Mouse (Mus musculus) forebrain, embryonic 12.5 days (tissue): Measurements from ENCODE around the gene St8sia2. TPM values are rescaled to one million over a fixed set of nuclear protein-coding genes. Genes with fewer than 3 reads are reported as not detected.
A peak's percentile ranks its signal among the peaks of the same experiment; 100 is the strongest.

Experiments
- ATAC-seq: fragments of 200-750 bp; cut with Nextera tagmentation; 2 replicates; pipeline ENCODE4 v1.8.0; 2017; ENCODE audit warnings: moderate TSS enrichment; ENCODE audit not compliant: low FRiP score
- H3K27ac ChIP-seq: fragments of 300-500 bp; sonication (generic); 2 replicates; pipeline ENCODE4 v1.5.1; 2016; ENCODE audit warnings: mild to moderate bottlenecking
- H3K27me3 ChIP-seq: fragments of 300-500 bp; sonication (generic); 2 replicates; pipeline ENCODE4 v1.6.1; 2016; ENCODE audit warnings: mild to moderate bottlenecking
- H3K36me3 ChIP-seq: fragments of 300-500 bp; sonication (generic); replicated peaks from 2 replicates; pipeline ENCODE4 v1.6.1; 2016; ENCODE audit warnings: mild to moderate bottlenecking
- H3K4me1 ChIP-seq: fragments of 300-500 bp; sonication (generic); 2 replicates; pipeline ENCODE4 v1.6.1; 2016
- H3K4me2 ChIP-seq: fragments of 300-500 bp; sonication (generic); 2 replicates; pipeline ENCODE4 v1.6.1; 2016; ENCODE audit warnings: mild to moderate bottlenecking, moderate library complexity
- H3K4me3 ChIP-seq: fragments of 300-500 bp; sonication (generic); replicated peaks from 2 replicates; pipeline ENCODE4 v1.5.1; 2016; ENCODE audit warnings: mild to moderate bottlenecking
- H3K9ac ChIP-seq: fragments of 300-500 bp; sonication (generic); 2 replicates; pipeline ENCODE4 v1.6.1; 2016; ENCODE audit warnings: mild to moderate bottlenecking
- H3K9me3 ChIP-seq: fragments of 300-500 bp; sonication (generic); 2 replicates; pipeline ENCODE4 v1.6.1; 2016
- WGBS: fragments of 180-500 bp; shearing (Covaris S2); methylation state at CpG from one replicate; pipeline ENCODE4 v1.1.7; 2016; 5-methylcytosine and 5-hydroxymethylcytosine counted together
- polyA plus RNA-seq: library from polyadenylated mRNA; unstranded; fragments of >200 nt; fragmentation: Nextera tagmentation; extraction: Ambion mirVana; gene quantifications from 2 replicates; pipeline ENCODE4 v1.2.1, GENCODE M21; 2016

The St8sia2 gene
- polyA plus RNA-seq: 45.9 and 55.9 TPM in 2 replicates

- under 1% methylated on average over 30 of the region's 42 CpGs for WGBS
- Histone ChIP-seq H3K4me1 (peaks cover 36% of the 10 kb centered on the region), H3K4me3 (peak within 1 kb of the TSS; percentile 92), H3K9ac (peak within 1 kb of the TSS; percentile 98), H3K9me3 (no peaks in the 10 kb centered on the region), H3K4me2 (peak within 1 kb of the TSS; percentile 74), H3K27ac (peak within 1 kb of the TSS; percentile 96), H3K27me3 (peaks cover 17% of the 10 kb centered on the region), H3K36me3 (no peaks in the 10 kb centered on the region)
- peak; percentile 91 for ATAC-seq
Measured at GRCm38 (mm10) chr7:74013601-74014175, at the start of gene St8sia2. TSS of gene St8sia2 (minus strand) at chr7:74013690.

- Histone ChIP-seq H3K27me3 (no peaks in the 10 kb centered on the region), H3K27ac (no peak overlapping the region), H3K4me2 (no peak overlapping the region), H3K9ac (no peak overlapping the region), H3K4me1 (no peaks in the 10 kb centered on the region), H3K4me3 (no peak overlapping the region), H3K9me3 (no peaks in the 10 kb centered on the region), H3K36me3 (no peaks in the 10 kb centered on the region)
- WGBS: 96% methylated on average over 6 of the region's 6 CpGs
- no peak for ATAC-seq
Measured at GRCm38 (mm10) chr7:74061076-74061475, 47.6 kb upstream of the St8sia2 start.

- no peaks in the 10 kb centered on the region for H3K9me3 ChIP-seq
- no peak overlapping the region for H3K4me2 ChIP-seq
- no peaks in the 10 kb centered on the region for H3K27me3 ChIP-seq
- no peaks in the 10 kb centered on the region for H3K4me1 ChIP-seq
- ATAC-seq: no peak
- no peak overlapping the region for H3K27ac ChIP-seq
- H3K9ac ChIP-seq: no peak overlapping the region
- no peaks in the 10 kb centered on the region for H3K36me3 ChIP-seq
- no peak overlapping the region for H3K4me3 ChIP-seq
- WGBS: 77% methylated on average over 3 of the region's 3 CpGs
Measured at GRCm38 (mm10) chr7:74060306-74060946, 46.9 kb upstream of the St8sia2 start.

- Histone ChIP-seq H3K4me3 (no peak overlapping the region), H3K9me3 (no peaks in the 10 kb centered on the region), H3K4me1 (no peaks in the 10 kb centered on the region), H3K27ac (no peak overlapping the region), H3K9ac (no peak overlapping the region), H3K36me3 (no peaks in the 10 kb centered on the region), H3K4me2 (no peak overlapping the region), H3K27me3 (no peaks in the 10 kb centered on the region)
- ATAC-seq: no peak
- whole genome bisulfite sequencing: 92% methylated on average over 3 of the region's 3 CpGs
Measured at GRCm38 (mm10) chr7:74059684-74060083, 46.2 kb upstream of the St8sia2 start.

- WGBS: 94% methylated on average over 3 of the region's 3 CpGs
- H3K27ac ChIP-seq: no peak overlapping the region
- H3K4me2 ChIP-seq: no peak overlapping the region
- no peaks in the 10 kb centered on the region for H3K4me1 ChIP-seq
- no peaks in the 10 kb centered on the region for H3K9me3 ChIP-seq
- H3K27me3 ChIP-seq: no peaks in the 10 kb centered on the region
- H3K4me3 ChIP-seq: no peak overlapping the region
- no peak overlapping the region for H3K9ac ChIP-seq
- H3K36me3 ChIP-seq: no peaks in the 10 kb centered on the region
- ATAC-seq: no peak
Measured at GRCm38 (mm10) chr7:74055753-74056152, 42.3 kb upstream of the St8sia2 start.

- Histone ChIP-seq H3K4me1 (peaks cover 13% of the 10 kb centered on the region), H3K4me2 (no peak overlapping the region), H3K27me3 (no peaks in the 10 kb centered on the region), H3K4me3 (no peak overlapping the region), H3K9ac (no peak overlapping the region), H3K9me3 (no peaks in the 10 kb centered on the region), H3K27ac (no peak overlapping the region), H3K36me3 (no peaks in the 10 kb centered on the region)
- no peak for ATAC-seq
- 78% methylated on average over 2 of the region's 2 CpGs for WGBS
Measured at GRCm38 (mm10) chr7:74047591-74047990, 34.1 kb upstream of the St8sia2 start.

- H3K4me2 ChIP-seq: no peak overlapping the region
- no peaks in the 10 kb centered on the region for H3K27me3 ChIP-seq
- no peaks in the 10 kb centered on the region for H3K36me3 ChIP-seq
- H3K9me3 ChIP-seq: no peaks in the 10 kb centered on the region
- H3K4me3 ChIP-seq: no peak overlapping the region
- no peak for ATAC-seq
- no peak overlapping the region for H3K27ac ChIP-seq
- H3K9ac ChIP-seq: no peak overlapping the region
- WGBS: 55% methylated on average over 8 of the region's 8 CpGs
- peaks cover 13% of the 10 kb centered on the region for H3K4me1 ChIP-seq
Measured at GRCm38 (mm10) chr7:74045166-74045957, 31.9 kb upstream of the St8sia2 start.

- Histone ChIP-seq H3K4me2 (no peak overlapping the region), H3K9ac (no peak overlapping the region), H3K4me3 (no peak overlapping the region), H3K27me3 (no peaks in the 10 kb centered on the region), H3K4me1 (peaks cover 13% of the 10 kb centered on the region), H3K27ac (no peak overlapping the region), H3K36me3 (no peaks in the 10 kb centered on the region), H3K9me3 (no peaks in the 10 kb centered on the region)
- ATAC-seq: no peak
- 59% methylated on average over 13 of the region's 13 CpGs for WGBS
Measured at GRCm38 (mm10) chr7:74043562-74044138, 30.2 kb upstream of the St8sia2 start.

GRCm38 (mm10) chr7:74025007-74025406, 11.5 kb upstream of the St8sia2 start:
- peak; percentile 55; the same call in 1 of the 2 replicates for ATAC-seq
- Histone ChIP-seq H3K4me1 (0 out of 2 replicates have a peak, but pooled peaks cover 5% of the 10 kb centered on the region), H3K27me3 (peaks cover 4% of the 10 kb centered on the region; the same call in 1 of the 2 replicates), H3K27ac (no peak overlapping the region), H3K4me3 (no peak overlapping the region), H3K4me2 (no peak overlapping the region), H3K9ac (no peak overlapping the region), H3K36me3 (no peaks in the 10 kb centered on the region), H3K9me3 (no peaks in the 10 kb centered on the region)
- WGBS: 10% methylated on average over 5 of the region's 5 CpGs

- WGBS: 42% methylated on average over 3 of the region's 3 CpGs
- no peak overlapping the region for H3K27ac ChIP-seq
- H3K4me3 ChIP-seq: no peak overlapping the region
- H3K9ac ChIP-seq: no peak overlapping the region
- ATAC-seq: no peak
- H3K36me3 ChIP-seq: no peaks in the 10 kb centered on the region
- H3K27me3 ChIP-seq: peaks cover 4% of the 10 kb centered on the region; the same call in 1 of the 2 replicates
- H3K4me2 ChIP-seq: no peak overlapping the region
- no peaks in the 10 kb centered on the region for H3K9me3 ChIP-seq
- H3K4me1 ChIP-seq: 0 out of 2 replicates have a peak, but pooled peaks cover 5% of the 10 kb centered on the region
Measured at GRCm38 (mm10) chr7:74024171-74024570, 10.7 kb upstream of the St8sia2 start.

- Histone ChIP-seq H3K9ac (no peak overlapping the region), H3K9me3 (no peaks in the 10 kb centered on the region), H3K4me3 (no peak overlapping the region), H3K36me3 (no peaks in the 10 kb centered on the region), H3K27me3 (peaks cover 4% of the 10 kb centered on the region; the same call in 1 of the 2 replicates), H3K4me1 (0 out of 2 replicates have a peak, but pooled peaks cover 5% of the 10 kb centered on the region), H3K27ac (no peak overlapping the region), H3K4me2 (no peak overlapping the region)
- no peak for ATAC-seq
- WGBS: 84% methylated on average over 2 of the region's 2 CpGs
Measured at GRCm38 (mm10) chr7:74022571-74022970, 9.1 kb upstream of the St8sia2 start.

- Histone ChIP-seq H3K4me1 (0 out of 2 replicates have a peak, but pooled peaks cover 5% of the 10 kb centered on the region), H3K4me2 (no peak overlapping the region), H3K9me3 (no peaks in the 10 kb centered on the region), H3K4me3 (no peak overlapping the region), H3K27ac (no peak overlapping the region), H3K36me3 (no peaks in the 10 kb centered on the region), H3K27me3 (peaks cover 4% of the 10 kb centered on the region; the same call in 1 of the 2 replicates), H3K9ac (no peak overlapping the region)
- no peak for ATAC-seq
- WGBS: 92% methylated on average over 6 of the region's 6 CpGs
Measured at GRCm38 (mm10) chr7:74021771-74022170, 8.3 kb upstream of the St8sia2 start.
